12 mouse cellular contexts compared by ENCODE assay signal in the genomic region with DNA sequence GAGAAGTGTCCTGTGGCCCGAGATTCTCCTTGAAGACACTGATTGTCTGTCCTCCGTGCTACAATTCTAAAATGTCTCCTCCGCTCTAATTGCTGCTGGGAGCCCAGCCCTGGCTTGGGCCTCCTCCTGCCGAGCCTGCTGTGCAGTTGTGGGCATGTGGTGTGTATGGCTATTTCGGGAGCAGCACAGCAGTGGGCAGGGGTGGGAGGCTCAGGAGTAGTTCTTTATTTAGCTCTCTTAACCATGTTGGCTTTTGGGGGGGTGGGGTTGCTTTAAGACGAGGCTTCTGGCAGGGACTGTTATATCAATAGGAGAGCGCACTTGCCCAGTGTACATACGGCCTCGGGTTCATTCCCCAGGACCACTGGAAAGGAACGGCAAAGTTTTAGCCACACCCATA. TPM values are rescaled to one million over a fixed set of nuclear protein-coding genes. Genes with fewer than 3 reads are reported as not detected.
DNase-seq lines count a peak whose midpoint lies in the region; ATAC-seq lines count a peak whose summit lies in the region.
"Had no signal": no experiment of that assay in that cellular context is flagged by ENCODE, and none has a peak within 500 bp of the region (broad histone marks: within the 10 kb centered on the region; RNA-seq: fewer than 3 reads in every experiment).

No protein-coding gene starts in this region.

- peak; percentile 39 for DNase-seq in layer of hippocampus, adult 11-12 months (ENCODE audit: low spot score)
- DNase-seq in layer of hippocampus, postnatal 14 days (ENCODE audit: low spot score in 2 of 2), result no peak
- peak; percentile 40 to 56 for DNase-seq in heart, adult 18-20 months
- peak; percentile 64 to 80 for DNase-seq in left cerebral cortex, adult 18-20 months (ENCODE audit: low spot score in 2 of 2)
- DNase-seq in right cerebral cortex, postnatal 14 days, result peak; percentile 60
- no peak for DNase-seq in spleen, postnatal 10 days (ENCODE audit: low spot score in 2 of 2)
- DNase-seq in kidney, postnatal 14 days, result no peak
- DNase-seq: adrenal gland, postnatal 14 days; cerebellum, adult 11-12 months; lung, adult 2 months had no signal

- no peak for ATAC-seq in monocyte, adult 5-6 weeks (replicated peaks; ENCODE audit: insufficient number of reproducible peaks, low FRiP score, low TSS enrichment, poor library complexity, severe bottlenecking)
- ATAC-seq: hindbrain, postnatal 0 days had no signal

RNA-seq across cellular contexts. Expression of a gene that starts 42.8 kb away (rescaled TPM):
- 10 to 100 TPM; 28.0 to 30.7 TPM for total RNA-seq in layer of hippocampus, postnatal 14 days (2021)
- total RNA-seq in heart, adult 18-20 months (2021), result 10 to 100 TPM; 12.0 to 13.7 TPM
- 10 to 100 TPM; 25.8 to 30.5 TPM for total RNA-seq in left cerebral cortex, adult 18-20 months (2021)
- total RNA-seq in monocyte, adult 5-6 weeks (2017), result 32.3 to 53.1 TPM (median 45.2 TPM) in 3 replicates

RNA-seq across cellular contexts. Expression of a gene that starts 57.1 kb away (rescaled TPM):
- total RNA-seq in layer of hippocampus, postnatal 14 days (2021), result 100 to 1,000 TPM; 212 to 217 TPM
- under 1 TPM in 1 of 2 experiments, not detected in 1; 0.12 TPM for total RNA-seq in heart, adult 18-20 months (2021)
- total RNA-seq in left cerebral cortex, adult 18-20 months (2021), result 100 to 1,000 TPM; 271 to 301 TPM
- total RNA-seq in monocyte, adult 5-6 weeks (2017), result not detected in 3 replicates

Comparison
In these comparisons a context has a peak if more than half of its experiments do, and no peak if none do; other contexts are left out.
1. DNase-seq: peak in layer of hippocampus, adult 11-12 months (single experiment), heart, adult 18-20 months (2 of 2), left cerebral cortex, adult 18-20 months (2 of 2) and right cerebral cortex, postnatal 14 days (single experiment); none in layer of hippocampus, postnatal 14 days (0 of 2), spleen, postnatal 10 days (0 of 2) and kidney, postnatal 14 days (single experiment).
2. RNA of a gene that starts 57.1 kb away (total RNA-seq): 271 to 301 TPM in left cerebral cortex, adult 18-20 months and 212 to 217 TPM in layer of hippocampus, postnatal 14 days; 0.12 TPM in heart, adult 18-20 months and not detected in monocyte, adult 5-6 weeks; every median in the first group is over 100 times any median in the second.